Mouse (Mus musculus) erythroblast, embryonic 14.5 days (primary cell): ENCODE measurements around the gene Chst8. TPM values are rescaled to one million over a fixed set of nuclear protein-coding genes. Genes with fewer than 3 reads are reported as not detected.

ENCODE experiments used
- H3K27me3 ChIP-seq: 2 replicates; pipeline ENCODE4 v1.6.1; 2012; ENCODE audit warnings: inconsistent platforms; ENCODE audit not compliant: control insufficient read depth
- H3K36me3 ChIP-seq: 2 replicates; pipeline ENCODE4 v1.6.1; 2012; ENCODE audit warnings: mild to moderate bottlenecking, inconsistent platforms; ENCODE audit not compliant: control insufficient read depth
- H3K4me1 ChIP-seq: 2 replicates; pipeline ENCODE4 v1.6.1; 2012; ENCODE audit warnings: inconsistent platforms; ENCODE audit not compliant: control insufficient read depth
- H3K4me3 ChIP-seq: replicated peaks from 2 replicates; pipeline ENCODE3; 2012; ENCODE audit warnings: moderate library complexity, mild to moderate bottlenecking, inconsistent platforms
- H3K9me3 ChIP-seq: 2 replicates; pipeline ENCODE4 v1.6.1; 2012; ENCODE audit warnings: low read length, inconsistent platforms, mixed read lengths; ENCODE audit not compliant: control insufficient read depth
- GATA1 ChIP-seq: IDR thresholded peaks from 2 replicates; pipeline ENCODE4 v1.6.1; 2012; ENCODE audit warnings: low read length, inconsistent platforms, mixed read lengths
- TAL1 ChIP-seq: IDR thresholded peaks from 3 replicates; pipeline ENCODE4 v1.6.1; 2012; ENCODE audit warnings: low read length, inconsistent platforms, mixed read lengths
- polyA plus RNA-seq: library from polyadenylated mRNA; stranded (reverse); fragments of >175 nt; gene quantifications from 2 replicates; pipeline ENCODE4 v1.2.3, GENCODE M21; 2012

Chst8 gene
- polyA plus RNA-seq, 1 experiment: not detected

DNA sequence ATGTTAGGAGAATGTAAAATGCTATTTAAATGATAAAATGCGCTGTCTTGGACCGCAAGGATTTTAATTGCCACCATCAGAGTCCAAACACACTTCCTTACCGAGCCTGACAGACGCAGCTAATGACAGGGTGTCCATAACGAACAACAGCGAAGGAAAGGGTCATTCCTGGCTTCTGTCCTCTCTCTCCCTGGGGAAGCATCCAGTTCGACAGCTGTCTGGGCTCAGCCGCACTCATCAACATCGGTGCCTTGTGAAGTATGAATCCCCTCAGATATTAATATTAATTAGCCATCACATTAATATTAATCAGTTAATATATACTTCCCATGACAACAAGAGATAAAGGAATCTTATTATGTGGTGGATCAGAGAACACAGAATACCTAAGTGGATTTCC, 117.6 kb downstream of the Chst8 start:
- Histone ChIP-seq H3K27me3 (no peaks in the 10 kb centered on the region), H3K4me1 (no peaks in the 10 kb centered on the region), H3K9me3 (no peaks in the 10 kb centered on the region; the same call in 1 of the 2 replicates), H3K4me3 (no peak overlapping the region), H3K36me3 (no peaks in the 10 kb centered on the region)
- TF ChIP-seq TAL1: no peak
- TF ChIP-seq GATA1: no peak

DNA sequence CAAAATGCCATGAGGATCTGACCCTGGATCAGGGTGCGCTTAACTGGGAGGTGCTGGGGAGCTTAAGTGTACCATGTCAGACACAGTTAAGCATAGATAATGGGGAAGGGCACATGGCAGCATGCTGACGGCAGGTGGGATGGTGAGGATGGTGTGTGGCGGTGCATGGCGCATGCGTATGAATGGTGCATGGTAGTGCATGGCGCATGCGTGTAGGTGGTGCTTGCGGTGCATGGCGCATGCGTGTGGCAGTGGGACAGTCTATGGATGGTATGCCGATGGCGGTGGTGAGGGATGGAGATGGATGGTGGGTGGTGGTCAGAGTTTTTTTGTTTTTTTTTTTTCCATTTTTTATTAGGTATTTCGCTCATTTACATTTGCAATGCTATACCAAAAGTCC, 118.6 kb downstream of the Chst8 start:
- no peaks in the 10 kb centered on the region for H3K27me3 ChIP-seq
- H3K9me3 ChIP-seq: no peaks in the 10 kb centered on the region; the same call in 1 of the 2 replicates
- no peaks in the 10 kb centered on the region for H3K4me1 ChIP-seq
- H3K4me3 ChIP-seq: no peak overlapping the region
- no peaks in the 10 kb centered on the region for H3K36me3 ChIP-seq
- TF ChIP-seq GATA1 (no peak), TAL1 (no peak)

DNA sequence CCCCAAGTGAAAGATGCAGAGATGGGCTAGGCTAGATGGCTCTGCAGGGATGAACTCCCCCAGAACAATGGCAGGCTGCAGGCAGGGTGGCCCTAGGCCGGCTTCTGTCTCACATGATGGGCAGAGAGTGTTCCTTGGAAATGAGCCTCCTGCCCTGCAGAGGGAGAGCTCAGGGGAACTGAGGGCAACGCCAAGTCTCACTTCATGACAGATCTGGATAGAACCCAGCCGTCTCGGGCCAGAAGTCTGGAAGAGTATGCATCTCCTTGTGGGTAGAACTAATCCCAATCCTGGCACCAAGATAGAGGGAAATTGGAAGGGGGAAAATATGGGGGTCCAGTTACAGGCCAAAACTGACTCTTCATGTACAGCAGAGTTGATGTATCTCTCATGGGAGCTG, 119.4 kb downstream of the Chst8 start:
- Histone ChIP-seq H3K36me3 (no peaks in the 10 kb centered on the region), H3K9me3 (no peaks in the 10 kb centered on the region; the same call in 1 of the 2 replicates), H3K4me1 (no peaks in the 10 kb centered on the region), H3K27me3 (no peaks in the 10 kb centered on the region), H3K4me3 (no peak overlapping the region)
- TF ChIP-seq GATA1 (no peak), TAL1 (no peak)

DNA sequence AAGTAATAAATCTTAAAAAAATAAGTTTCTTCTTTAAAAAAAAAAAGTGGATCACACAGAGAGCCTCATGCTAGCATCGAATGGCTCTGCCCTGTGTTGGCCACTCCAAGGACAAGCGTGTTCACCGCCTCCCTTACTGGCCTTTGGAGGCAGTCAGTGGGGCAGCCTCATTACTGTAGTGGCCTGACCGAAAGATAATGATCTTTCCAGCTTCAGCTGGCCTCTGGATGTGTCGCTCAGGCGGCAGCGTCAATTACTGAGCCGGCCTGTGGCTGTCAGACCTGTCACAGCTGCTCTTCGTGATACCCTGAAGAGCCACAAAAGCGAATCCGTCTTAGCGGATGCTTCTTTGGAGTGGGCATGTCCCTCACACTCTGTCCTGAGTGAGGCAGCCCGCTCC, 122.4 kb downstream of the Chst8 start:
- TF ChIP-seq GATA1 (no peak), TAL1 (no peak)
- H3K9me3 ChIP-seq: no peaks in the 10 kb centered on the region; the same call in 1 of the 2 replicates
- H3K27me3 ChIP-seq: no peaks in the 10 kb centered on the region
- H3K4me3 ChIP-seq: no peak overlapping the region
- H3K36me3 ChIP-seq: no peaks in the 10 kb centered on the region
- no peaks in the 10 kb centered on the region for H3K4me1 ChIP-seq

DNA sequence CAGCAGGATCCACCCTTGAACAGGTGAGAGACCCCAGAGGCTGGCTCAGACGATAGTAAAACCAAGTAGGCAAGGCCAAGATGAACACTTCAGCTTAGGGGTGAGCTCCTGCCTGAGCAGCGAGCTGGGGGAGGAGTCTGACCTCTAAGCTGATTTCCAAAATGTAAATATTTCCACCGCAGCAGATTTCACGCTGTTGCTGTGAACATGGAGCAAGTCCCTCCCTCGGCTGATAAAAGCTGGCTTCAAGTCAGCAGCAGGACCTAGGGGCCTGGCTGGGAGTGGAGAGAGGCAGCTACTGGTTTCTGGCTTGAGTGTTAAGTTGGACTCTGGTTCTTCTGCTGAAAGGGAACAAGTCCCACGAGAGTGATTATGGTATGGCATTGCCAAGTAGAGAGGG, 123.5 kb downstream of the Chst8 start:
- Histone ChIP-seq H3K4me3 (no peak overlapping the region), H3K9me3 (no peaks in the 10 kb centered on the region; the same call in 1 of the 2 replicates), H3K36me3 (no peaks in the 10 kb centered on the region)

DNA sequence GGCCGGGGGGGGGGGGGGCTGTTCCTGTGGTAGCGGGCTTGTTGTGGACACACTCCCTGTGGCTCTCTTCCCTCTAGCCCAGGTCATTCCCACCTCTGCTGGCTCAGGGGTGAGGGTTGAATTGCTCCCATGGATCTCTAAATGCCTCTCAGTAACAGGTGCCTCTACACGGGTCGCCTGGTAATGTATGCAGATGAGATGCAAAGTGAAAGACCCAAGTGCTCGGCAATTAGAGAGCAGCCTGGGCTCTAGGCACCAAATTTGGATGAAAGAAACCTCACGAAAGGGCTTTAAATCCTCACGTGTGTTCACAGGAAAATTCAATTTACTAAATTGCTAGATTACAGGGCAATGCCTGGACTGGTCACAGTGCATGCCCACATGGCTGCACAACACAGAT, 126.7 kb downstream of the Chst8 start:
- no peaks in the 10 kb centered on the region for H3K4me1 ChIP-seq
- TF ChIP-seq GATA1 (no peak), TAL1 (no peak)
- H3K27me3 ChIP-seq: no peaks in the 10 kb centered on the region
- H3K36me3 ChIP-seq: no peaks in the 10 kb centered on the region
- H3K9me3 ChIP-seq: no peaks in the 10 kb centered on the region
- no peak overlapping the region for H3K4me3 ChIP-seq

More for the DNA sequence above, 123.5 kb downstream of the Chst8 start:
- Histone ChIP-seq H3K27me3 (no peaks in the 10 kb centered on the region), H3K4me1 (no peaks in the 10 kb centered on the region)
- TF ChIP-seq TAL1 (no peak), GATA1 (no peak)

DNA sequence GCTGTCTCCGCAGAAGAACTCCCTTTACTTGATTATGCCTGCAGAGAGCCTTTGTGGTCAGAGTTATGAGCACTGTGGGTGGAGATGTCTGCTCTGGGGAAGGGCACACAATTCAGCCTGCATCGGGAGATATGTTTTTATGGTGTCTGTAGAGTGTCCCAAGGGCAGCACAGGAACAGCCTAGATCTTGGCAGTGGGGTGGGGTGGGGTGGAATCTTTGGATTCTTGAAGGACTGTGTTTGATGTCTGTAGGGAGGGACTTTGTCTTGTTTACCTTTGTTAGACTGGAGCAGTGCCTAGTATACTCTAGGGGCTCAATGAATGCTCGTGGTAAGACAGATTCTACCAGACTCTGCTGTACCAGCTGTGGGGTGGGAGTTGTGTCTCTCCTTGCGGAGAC, 127.3 kb downstream of the Chst8 start:
- Histone ChIP-seq H3K9me3 (no peaks in the 10 kb centered on the region), H3K4me3 (no peak overlapping the region), H3K4me1 (no peaks in the 10 kb centered on the region), H3K36me3 (no peaks in the 10 kb centered on the region), H3K27me3 (no peaks in the 10 kb centered on the region)
- no peak for TF ChIP-seq GATA1
- no peak for TF ChIP-seq TAL1

DNA sequence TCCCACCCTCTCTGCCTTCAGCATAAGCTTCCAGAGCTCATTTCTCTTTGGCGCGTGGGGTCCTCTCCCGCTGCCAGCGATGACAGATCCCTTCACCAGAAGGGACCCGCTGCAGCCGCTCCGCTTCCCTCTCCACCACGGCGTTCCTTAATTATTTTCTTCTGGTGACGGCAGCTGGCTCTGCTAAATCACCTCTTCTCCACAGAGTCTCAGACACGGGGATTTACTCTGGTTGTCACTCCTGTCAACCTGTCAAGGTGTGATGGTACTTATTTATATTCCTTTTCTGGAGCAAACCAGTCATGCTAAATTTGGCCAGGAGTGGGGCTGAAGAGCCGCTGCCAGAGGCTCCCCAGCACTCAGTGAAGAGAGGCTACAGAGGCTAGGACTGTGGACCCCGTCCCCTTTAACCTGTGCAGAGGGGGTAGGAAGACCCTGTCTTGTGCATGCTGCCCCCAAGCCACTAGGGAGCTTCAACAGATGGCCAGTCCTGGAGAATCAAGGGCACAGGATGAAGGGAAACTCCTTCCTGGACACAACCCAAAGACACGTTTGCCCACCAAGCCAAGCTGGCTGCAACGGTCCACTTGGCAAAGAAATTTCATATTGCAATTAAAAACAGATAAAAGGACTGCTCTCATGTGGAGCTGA, 131.6 kb downstream of the Chst8 start:
- TF ChIP-seq TAL1 (no peak), GATA1 (no peak)
- H3K4me1 ChIP-seq: no peaks in the 10 kb centered on the region
- H3K27me3 ChIP-seq: peaks cover 2% of the 10 kb centered on the region
- H3K9me3 ChIP-seq: no peaks in the 10 kb centered on the region
- no peak overlapping the region for H3K4me3 ChIP-seq
- H3K36me3 ChIP-seq: no peaks in the 10 kb centered on the region

DNA sequence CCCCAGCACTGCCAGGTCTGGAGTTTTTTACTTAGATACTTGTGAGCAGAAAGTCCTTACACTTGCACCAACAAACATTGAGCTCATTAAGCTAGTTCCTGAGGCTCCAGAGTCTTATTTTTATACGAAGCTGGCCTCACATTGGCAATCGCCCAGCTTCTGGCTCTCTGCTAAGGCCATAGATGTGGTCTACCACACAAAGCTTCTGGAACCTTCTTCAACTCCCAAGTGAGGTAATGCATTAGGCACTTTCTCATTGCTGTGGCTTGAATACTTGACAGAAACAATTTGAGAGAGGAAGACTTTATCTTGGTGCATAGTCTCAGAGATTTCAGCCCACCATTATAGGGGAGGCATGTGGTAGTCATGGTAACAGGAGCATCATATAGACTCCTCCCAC, 132.6 kb downstream of the Chst8 start:
- Histone ChIP-seq H3K4me1 (no peaks in the 10 kb centered on the region), H3K27me3 (peaks cover 13% of the 10 kb centered on the region), H3K9me3 (no peaks in the 10 kb centered on the region), H3K4me3 (no peak overlapping the region), H3K36me3 (no peaks in the 10 kb centered on the region)
- TF ChIP-seq GATA1 (no peak), TAL1 (no peak)

DNA sequence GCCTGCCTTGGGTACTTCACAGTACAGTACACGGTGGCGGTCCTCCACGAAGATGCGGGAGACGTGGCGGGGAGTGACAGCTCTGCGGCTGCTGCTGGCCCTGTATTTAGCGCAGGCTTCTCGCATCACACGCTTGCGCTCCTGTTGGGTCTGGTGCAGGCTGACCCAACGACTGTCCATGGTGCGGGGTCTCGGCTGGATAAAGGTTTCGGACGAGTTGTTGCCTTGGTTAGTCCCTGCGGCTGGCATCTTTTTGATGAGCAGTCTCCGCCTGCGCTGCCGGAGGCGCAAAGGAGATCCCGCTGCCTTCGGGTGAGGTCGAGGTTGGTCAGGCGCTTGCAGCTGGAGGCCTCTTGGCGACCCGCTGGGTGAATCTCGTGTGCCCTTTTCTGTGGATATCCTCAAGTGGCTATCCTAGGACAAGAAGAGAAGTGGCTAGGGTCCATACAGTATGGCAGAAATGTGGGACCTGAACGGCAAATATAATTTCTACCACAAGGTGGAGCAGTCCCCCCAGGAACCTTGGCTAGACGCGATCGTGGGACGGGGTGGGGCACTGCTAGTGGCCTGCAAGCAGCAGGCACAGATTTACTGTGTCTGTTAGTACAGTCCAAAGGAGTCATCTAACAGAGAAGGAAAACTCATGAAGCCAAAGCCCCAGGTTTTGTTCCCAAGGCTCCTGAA, 136.5 kb downstream of the Chst8 start:
- no peaks in the 10 kb centered on the region for H3K9me3 ChIP-seq

More for the DNA sequence above, 136.5 kb downstream of the Chst8 start:
- Histone ChIP-seq H3K27me3 (peaks cover 21% of the 10 kb centered on the region), H3K4me3 (no peak overlapping the region), H3K36me3 (no peaks in the 10 kb centered on the region), H3K4me1 (no peaks in the 10 kb centered on the region)
- TF ChIP-seq GATA1 (no peak), TAL1 (no peak)
